Mouse (Mus musculus) C2C12 (cell line): ENCODE results near the gene Olfr1392.

Source experiments
- CTCF ChIP-seq: IDR thresholded peaks from one replicate; pipeline ENCODE4 v1.5.1; 2011; ENCODE audit not compliant: control insufficient read depth, insufficient read depth, insufficient read length
- MYOD1 ChIP-seq: IDR thresholded peaks from one replicate; pipeline ENCODE4 v1.6.1; 2011; ENCODE audit warnings: low read depth; ENCODE audit not compliant: control insufficient read depth, insufficient read length
- MYOG ChIP-seq: IDR thresholded peaks from one replicate; pipeline ENCODE4 v1.6.1; 2011; ENCODE audit not compliant: control insufficient read depth, insufficient read length; ENCODE audit errors: extremely low read depth

DNA sequence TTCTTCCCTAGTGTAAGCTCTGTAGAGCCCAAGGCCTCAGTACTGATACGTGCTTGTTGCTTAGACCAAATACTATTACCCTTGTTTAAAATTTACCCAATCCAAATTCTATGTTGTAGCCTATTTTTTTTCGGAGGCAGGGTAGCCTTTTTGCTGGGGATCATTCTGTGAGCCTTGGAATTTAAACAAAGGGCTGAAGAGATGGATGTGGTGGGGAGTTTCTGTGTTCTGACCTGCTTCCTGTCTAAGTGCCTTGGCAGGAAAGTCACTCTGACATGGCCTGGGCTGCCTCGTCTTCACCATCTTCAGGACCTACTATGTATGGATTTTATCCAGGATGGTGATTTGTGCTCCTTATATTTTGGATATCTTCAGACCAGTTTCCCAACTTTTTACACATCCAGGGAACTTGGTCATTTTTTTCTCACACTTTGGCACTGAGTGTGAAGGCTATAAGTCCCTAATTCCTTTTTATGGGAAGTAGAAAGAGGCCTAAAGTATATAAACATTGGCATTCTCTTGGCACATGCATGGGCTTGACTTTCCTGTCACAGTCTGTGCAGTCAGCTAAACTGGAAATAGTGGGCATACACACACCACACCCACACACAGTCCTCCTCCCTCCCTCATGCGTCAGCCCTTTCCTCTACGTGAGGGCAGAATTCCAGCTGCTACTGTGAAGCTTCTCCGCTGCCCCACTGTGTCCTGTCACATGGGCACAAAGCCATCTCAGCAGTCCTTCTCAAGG lies 36.7 kb upstream of the Olfr1392 start:
- TF ChIP-seq CTCF (no peak), MYOG (no peak), MYOD1 (no peak)
